ENCODE assay signal across 8 mouse cellular contexts in the genomic region with DNA sequence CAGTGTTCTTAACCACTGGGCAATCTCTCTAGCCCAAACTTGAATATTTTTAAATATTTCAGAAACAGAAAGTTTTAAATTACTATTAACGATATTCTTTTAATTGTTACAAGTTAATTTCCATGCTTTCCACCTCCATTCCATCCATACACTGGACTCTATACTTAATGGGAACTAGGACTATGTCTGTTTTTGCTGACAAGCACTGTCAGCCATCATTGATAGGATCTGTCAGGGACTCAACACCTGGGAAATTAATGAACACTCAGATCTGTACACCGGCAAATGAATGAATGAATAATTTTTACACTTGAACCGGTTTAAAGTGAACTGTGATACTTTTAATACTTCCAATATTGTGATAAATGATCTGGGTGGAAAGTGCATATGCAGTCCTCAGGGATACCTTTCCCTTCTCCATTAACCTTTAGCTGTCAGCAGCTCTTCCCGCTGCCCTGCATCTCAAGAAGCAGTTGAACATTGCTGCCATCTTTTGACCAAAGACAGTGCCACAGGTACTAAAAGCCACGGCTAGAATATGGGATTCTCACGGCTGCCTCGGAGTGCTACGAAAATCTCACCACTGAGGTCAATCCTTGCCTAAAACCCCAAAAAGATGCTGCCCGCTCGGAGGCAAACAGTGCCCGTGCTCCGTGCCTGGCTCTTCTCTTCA.
DNase-seq lines count a peak whose midpoint lies in the region; ATAC-seq and TF ChIP-seq lines count a peak whose summit lies in the region.

No protein-coding gene starts in this region.

- no peak overlapping the region for H3K4me2 ChIP-seq in neural tube, embryonic 15.5 days

- no peaks in the 10 kb centered on the region for H3K36me3 ChIP-seq in neural tube, embryonic 15.5 days

- H3K4me3 ChIP-seq in gastrocnemius, adult 2 months = no peak overlapping the region
- no peak overlapping the region for H3K4me3 ChIP-seq in neural tube, embryonic 15.5 days (replicated peaks)

- 51% methylated on average over 12 of the region's 12 CpGs for WGBS in neural tube, embryonic 15.5 days

- H3K27me3 ChIP-seq in neural tube, embryonic 15.5 days (replicated peaks) = no peaks in the 10 kb centered on the region; the same call in 1 of the 2 replicates

- no peaks in the 10 kb centered on the region for H3K9me3 ChIP-seq in neural tube, embryonic 15.5 days (replicated peaks)

- no peak overlapping the region for H3K9ac ChIP-seq in neural tube, embryonic 15.5 days (replicated peaks)

- ATAC-seq in frontal cortex, adult (ENCODE audit: low TSS enrichment) = peak; percentile 93
- ATAC-seq in neural tube, embryonic 15.5 days (ENCODE audit: low FRiP score) = peak; percentile 77

- DNase-seq in gastrocnemius, adult 2 months = no peak
- no peak for DNase-seq in gastrocnemius, postnatal 25 days
- peak; percentile 77 for DNase-seq in 3T3-L1 (ENCODE audit: low read depth, low spot score)
- peak; percentile 28 for DNase-seq in cerebellum, adult 11-12 months
- peak; percentile 16 to 23 for DNase-seq in left cerebral cortex, adult 8-10 months (ENCODE audit: low spot score in 2 of 2)
- no peak for DNase-seq in natural killer cell, adult 2 months (ENCODE audit: low spot score in 2 of 2)

- intact Hi-C loops in gastrocnemius, adult 2 months (cut with DNase I) = no loop called here

- no peaks in the 10 kb centered on the region for H3K4me1 ChIP-seq in neural tube, embryonic 15.5 days

- no peak overlapping the region for H3K27ac ChIP-seq in gastrocnemius, adult 2 months
- H3K27ac ChIP-seq in neural tube, embryonic 15.5 days (replicated peaks) = no peak overlapping the region

- peak; percentile 75 for TF ChIP-seq CTCF in gastrocnemius, adult 2 months (IDR thresholded peaks at IDR 0.05)

Comparison
In these comparisons a context has a peak if more than half of its experiments do, and no peak if none do; other contexts are left out.
1. DNase-seq: peak in 3T3-L1 (single experiment), cerebellum, adult 11-12 months (single experiment) and left cerebral cortex, adult 8-10 months (2 of 2); none in gastrocnemius, adult 2 months (single experiment), gastrocnemius, postnatal 25 days (single experiment) and natural killer cell, adult 2 months (0 of 2).